Mouse (Mus musculus): Measurements from ENCODE around the gene Arid3b. TPM values are rescaled to one million over a fixed set of nuclear protein-coding genes. Genes with fewer than 3 reads are reported as not detected.

The Arid3b gene
- polyA plus RNA-seq, 1 experiment from 2014 or later, result 4.9 TPM

- no peak overlapping the region; the same call in 1 of the 2 replicates for H3K9ac ChIP-seq
- no peaks in the 10 kb centered on the region for H3K27me3 ChIP-seq (ENCODE audit: insufficient read depth, low read length)
- H3K4me2 ChIP-seq, result peak overlapping the region; percentile 99
- peaks cover 44% of the 10 kb centered on the region for H3K36me3 ChIP-seq (ENCODE audit: insufficient read depth)
- H3K9me3 ChIP-seq (ENCODE audit: low read depth, low read length), result no peaks in the 10 kb centered on the region
- WGBS, result 52% methylated on average over 6 of the region's 6 CpGs
- no peak for ATAC-seq (ENCODE audit: insufficient read depth)
- H3K27ac ChIP-seq (ENCODE audit: low read depth), result no peak overlapping the region
- H3K4me1 ChIP-seq (ENCODE audit: insufficient read depth), result peaks cover 13% of the 10 kb centered on the region
- peak; percentile 73 for TF ChIP-seq CTCF (IDR thresholded peaks at IDR 0.05; ENCODE audit: low read depth)
- H3K4me3 ChIP-seq (ENCODE audit: low read depth, low read length), result peak overlapping the region; percentile 93; the same call in 1 of the 2 replicates
- DNase-seq, result peak; percentile 73
These were observed 74.0 kb downstream of the Arid3b start for GRCm38 (mm10) chr9:57762563-57762991.

DNA sequence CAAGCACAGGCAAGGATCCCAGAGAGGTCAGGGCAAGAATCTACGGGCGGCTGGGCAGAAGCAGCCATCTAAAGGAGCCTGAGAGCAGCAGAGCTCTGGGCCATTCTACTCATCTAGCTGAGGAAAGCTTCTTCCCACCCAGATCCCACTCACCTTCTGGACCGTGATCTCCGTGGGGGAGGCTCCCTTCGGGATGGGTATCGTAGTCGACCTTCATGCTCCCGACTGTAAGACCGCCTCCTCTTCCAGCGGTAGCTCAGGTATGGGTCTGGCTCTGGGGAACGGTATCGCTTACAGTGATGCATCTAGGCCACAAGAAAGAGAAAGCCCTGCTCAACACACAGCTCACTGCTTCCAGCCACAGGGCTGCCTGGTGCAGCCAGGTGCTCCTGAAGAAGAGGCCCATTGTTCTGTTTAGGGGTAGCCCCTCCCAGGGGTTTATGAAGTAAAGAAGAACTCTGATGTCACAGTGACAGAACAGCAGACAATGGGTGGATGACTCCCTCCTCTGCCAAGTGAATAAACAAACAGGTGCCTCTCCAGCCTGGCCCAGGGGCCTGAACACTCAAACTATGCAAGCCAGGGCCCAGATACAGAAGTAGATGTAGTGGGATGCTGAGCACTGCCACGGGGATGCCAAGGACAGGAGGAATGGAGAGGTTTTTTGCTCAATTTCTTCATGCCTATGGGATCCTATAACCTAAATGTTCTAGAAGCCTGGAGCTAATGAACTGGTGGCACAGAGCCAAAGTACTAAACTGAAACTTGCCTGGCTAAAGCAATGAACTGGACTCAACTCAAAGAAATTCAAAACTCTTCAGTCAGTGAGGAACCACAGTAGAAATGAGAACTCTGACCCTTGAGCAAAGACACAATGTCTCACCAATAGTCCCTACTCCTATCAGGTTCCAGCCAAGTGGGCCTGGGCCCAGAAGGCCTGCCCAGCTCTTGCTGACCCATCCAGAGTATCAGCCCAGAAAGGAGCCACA is 74.7 kb downstream of the Arid3b start:
- ATAC-seq (ENCODE audit: insufficient read depth), result no peak
- DNase-seq, result peak; percentile 43
- Histone ChIP-seq H3K27me3 (ENCODE audit: insufficient read depth, low read length) (no peaks in the 10 kb centered on the region), H3K9ac (no peak overlapping the region), H3K36me3 (ENCODE audit: insufficient read depth) (peaks cover 51% of the 10 kb centered on the region), H3K4me2 (peak overlapping the region; percentile 99), H3K27ac (ENCODE audit: low read depth) (no peak overlapping the region), H3K9me3 (ENCODE audit: low read depth, low read length) (no peaks in the 10 kb centered on the region), H3K4me3 (ENCODE audit: low read depth, low read length) (no peak overlapping the region), H3K4me1 (ENCODE audit: insufficient read depth) (peaks cover 13% of the 10 kb centered on the region)
- 91% methylated on average over 13 of the region's 13 CpGs for WGBS
- TF ChIP-seq CTCF (IDR thresholded peaks at IDR 0.05; ENCODE audit: low read depth), result no peak

DNA sequence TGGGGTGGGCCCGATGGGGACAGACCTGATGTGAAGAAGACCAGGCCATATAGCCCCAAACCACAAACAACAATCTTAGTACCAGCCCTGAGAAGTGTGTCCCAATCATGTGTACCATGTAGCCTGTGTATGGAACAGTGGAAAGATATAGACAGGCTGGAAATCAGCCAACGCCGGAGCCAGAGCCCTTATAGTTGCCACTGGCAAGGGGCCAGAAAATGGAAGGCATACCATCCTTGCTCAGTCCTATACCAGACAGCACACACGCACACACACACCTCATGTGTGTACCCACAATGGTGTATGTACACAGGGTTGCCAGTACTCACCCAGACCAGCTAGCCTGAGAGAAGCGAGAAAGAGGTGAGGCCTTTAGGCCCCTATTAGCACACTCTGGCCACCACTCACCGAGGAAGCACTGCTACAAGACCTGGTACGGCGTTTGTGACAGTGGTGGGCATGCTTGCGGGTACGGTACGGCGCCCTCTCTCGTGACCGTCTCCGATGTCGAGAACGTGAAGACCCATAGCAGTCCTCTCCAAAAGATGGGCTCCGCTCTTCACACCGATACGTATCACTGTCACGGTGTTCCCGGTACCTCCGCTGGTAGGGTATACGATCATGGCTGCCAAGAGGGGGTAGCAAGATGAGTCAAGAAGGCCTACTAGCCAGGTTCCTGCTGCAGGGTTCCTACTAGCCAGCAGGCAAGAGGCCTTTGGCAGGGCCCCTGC is 76.0 kb downstream of the Arid3b start:
- Histone ChIP-seq H3K36me3 (ENCODE audit: insufficient read depth) (peaks cover 61% of the 10 kb centered on the region), H3K9ac (no peak overlapping the region), H3K4me3 (ENCODE audit: low read depth, low read length) (no peak overlapping the region), H3K4me2 (no peak overlapping the region), H3K9me3 (ENCODE audit: low read depth, low read length) (no peaks in the 10 kb centered on the region), H3K27me3 (ENCODE audit: insufficient read depth, low read length) (no peaks in the 10 kb centered on the region), H3K27ac (ENCODE audit: low read depth) (no peak overlapping the region), H3K4me1 (ENCODE audit: insufficient read depth) (peaks cover 9% of the 10 kb centered on the region)
- no peak for DNase-seq
- 91% methylated on average over 24 of the region's 24 CpGs for WGBS
- no peak for ATAC-seq (ENCODE audit: insufficient read depth)
- no peak for TF ChIP-seq CTCF (IDR thresholded peaks at IDR 0.05; ENCODE audit: low read depth)

GRCm38 (mm10) chr9:57759289-57759688 is 77.3 kb downstream of the Arid3b start:
- Histone ChIP-seq H3K4me3 (ENCODE audit: low read depth, low read length) (no peak overlapping the region), H3K27me3 (ENCODE audit: insufficient read depth, low read length) (no peaks in the 10 kb centered on the region), H3K4me1 (ENCODE audit: insufficient read depth) (peaks cover 9% of the 10 kb centered on the region), H3K36me3 (ENCODE audit: insufficient read depth) (peaks cover 74% of the 10 kb centered on the region), H3K9ac (no peak overlapping the region), H3K9me3 (ENCODE audit: low read depth, low read length) (no peaks in the 10 kb centered on the region), H3K27ac (ENCODE audit: low read depth) (no peak overlapping the region), H3K4me2 (no peak overlapping the region)
- 0 out of 2 replicates have a peak, but pooled peaks have one; percentile 9 for ATAC-seq (ENCODE audit: insufficient read depth)
- WGBS, result 18% methylated on average over 6 of the region's 6 CpGs
- DNase-seq, result peak; percentile 74
- TF ChIP-seq CTCF (IDR thresholded peaks at IDR 0.05; ENCODE audit: low read depth), result peak; percentile 87

GRCm38 (mm10) chr9:57758528-57758927 is 78.1 kb downstream of the Arid3b start:
- no peaks in the 10 kb centered on the region for H3K9me3 ChIP-seq (ENCODE audit: low read depth, low read length)
- TF ChIP-seq CTCF (IDR thresholded peaks at IDR 0.05; ENCODE audit: low read depth), result no peak
- H3K27ac ChIP-seq (ENCODE audit: low read depth), result no peak overlapping the region
- ATAC-seq (ENCODE audit: insufficient read depth), result no peak
- no peaks in the 10 kb centered on the region for H3K27me3 ChIP-seq (ENCODE audit: insufficient read depth, low read length)
- DNase-seq, result no peak
- H3K4me3 ChIP-seq (ENCODE audit: low read depth, low read length), result no peak overlapping the region
- peaks cover 6% of the 10 kb centered on the region for H3K4me1 ChIP-seq (ENCODE audit: insufficient read depth)
- H3K36me3 ChIP-seq (ENCODE audit: insufficient read depth), result peaks cover 82% of the 10 kb centered on the region
- H3K4me2 ChIP-seq, result no peak overlapping the region
- no peak overlapping the region for H3K9ac ChIP-seq
- 89% methylated on average over 22 of the region's 22 CpGs for WGBS

DNA sequence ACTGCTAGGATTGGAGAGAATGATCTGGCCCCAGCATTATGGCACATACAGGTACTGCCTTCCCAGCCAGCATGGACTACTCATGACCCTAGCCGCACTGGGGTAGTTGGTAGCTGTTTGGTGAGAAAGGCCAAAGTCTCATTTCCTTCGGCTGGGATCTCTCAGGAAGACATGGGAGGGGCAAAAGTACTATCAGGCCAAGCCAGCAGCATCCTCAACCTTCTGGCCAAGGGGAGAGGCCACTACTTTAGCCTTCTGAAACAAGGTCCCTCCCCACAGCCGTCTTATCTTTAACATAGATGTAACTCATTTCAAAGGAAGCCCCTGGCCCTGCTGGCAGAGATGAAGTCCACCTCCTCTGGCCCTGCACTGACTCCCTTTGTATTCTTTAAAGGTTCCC is 79.0 kb downstream of the Arid3b start:
- H3K4me1 ChIP-seq (ENCODE audit: insufficient read depth), result no peaks in the 10 kb centered on the region
- TF ChIP-seq CTCF (IDR thresholded peaks at IDR 0.05; ENCODE audit: low read depth), result no peak
- DNase-seq (no peak), ATAC-seq (ENCODE audit: insufficient read depth) (no peak)
- no peak overlapping the region for H3K27ac ChIP-seq (ENCODE audit: low read depth)
- H3K9me3 ChIP-seq (ENCODE audit: low read depth, low read length), result no peaks in the 10 kb centered on the region
- no peak overlapping the region for H3K4me2 ChIP-seq
- WGBS, result 69% methylated on average over 3 of the region's 3 CpGs
- no peaks in the 10 kb centered on the region for H3K27me3 ChIP-seq (ENCODE audit: insufficient read depth, low read length)
- peaks cover 91% of the 10 kb centered on the region for H3K36me3 ChIP-seq (ENCODE audit: insufficient read depth)
- no peak overlapping the region for H3K9ac ChIP-seq
- H3K4me3 ChIP-seq (ENCODE audit: low read depth, low read length), result no peak overlapping the region

GRCm38 (mm10) chr9:57750901-57751300 is 85.7 kb downstream of the Arid3b start:
- H3K9ac ChIP-seq, result no peak overlapping the region
- no peaks in the 10 kb centered on the region for H3K9me3 ChIP-seq (ENCODE audit: low read depth, low read length)
- no peak for DNase-seq
- ATAC-seq (ENCODE audit: insufficient read depth), result no peak
- no peak overlapping the region for H3K4me2 ChIP-seq
- 91% methylated on average over 7 of the region's 7 CpGs for WGBS
- no peak for TF ChIP-seq CTCF (IDR thresholded peaks at IDR 0.05; ENCODE audit: low read depth)
- H3K4me3 ChIP-seq (ENCODE audit: low read depth, low read length), result no peak overlapping the region
- H3K36me3 ChIP-seq (ENCODE audit: insufficient read depth), result peaks cover 100% of the 10 kb centered on the region
- no peaks in the 10 kb centered on the region for H3K4me1 ChIP-seq (ENCODE audit: insufficient read depth)
- no peak overlapping the region for H3K27ac ChIP-seq (ENCODE audit: low read depth)
- no peaks in the 10 kb centered on the region for H3K27me3 ChIP-seq (ENCODE audit: insufficient read depth, low read length)

All from lung, embryonic 14.5 days (tissue).